Mouse (Mus musculus): ENCODE results near the gene Plaur.

DNA sequence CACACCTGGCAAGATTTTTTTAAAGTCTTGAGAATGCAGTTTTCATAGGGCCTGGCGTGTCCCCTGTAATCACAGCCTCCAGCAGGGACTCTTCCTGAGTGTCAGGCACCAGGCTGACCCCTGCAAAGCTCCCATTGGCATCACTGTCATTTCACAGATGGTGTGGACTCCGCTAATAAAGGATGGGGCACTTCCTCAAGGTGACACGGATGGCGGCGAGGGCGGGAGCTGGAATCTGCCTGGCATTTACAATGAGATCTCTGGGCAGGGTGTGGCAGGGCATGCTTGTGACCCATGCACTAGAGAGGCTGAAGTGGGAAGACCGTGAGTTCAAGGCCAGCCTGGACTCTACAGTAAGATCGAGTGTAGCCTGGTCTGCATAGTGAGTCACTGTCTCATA lies 26.0 kb downstream of the Plaur start:
- no peak for TF ChIP-seq POLR2A (IDR thresholded peaks at IDR 0.05; ENCODE audit: borderline replicate concordance, insufficient read depth, low read length)
- no peak for TF ChIP-seq CTCF (IDR thresholded peaks at IDR 0.05; ENCODE audit: borderline replicate concordance, insufficient read depth, low read depth, low read length)
